In the genomic region with DNA sequence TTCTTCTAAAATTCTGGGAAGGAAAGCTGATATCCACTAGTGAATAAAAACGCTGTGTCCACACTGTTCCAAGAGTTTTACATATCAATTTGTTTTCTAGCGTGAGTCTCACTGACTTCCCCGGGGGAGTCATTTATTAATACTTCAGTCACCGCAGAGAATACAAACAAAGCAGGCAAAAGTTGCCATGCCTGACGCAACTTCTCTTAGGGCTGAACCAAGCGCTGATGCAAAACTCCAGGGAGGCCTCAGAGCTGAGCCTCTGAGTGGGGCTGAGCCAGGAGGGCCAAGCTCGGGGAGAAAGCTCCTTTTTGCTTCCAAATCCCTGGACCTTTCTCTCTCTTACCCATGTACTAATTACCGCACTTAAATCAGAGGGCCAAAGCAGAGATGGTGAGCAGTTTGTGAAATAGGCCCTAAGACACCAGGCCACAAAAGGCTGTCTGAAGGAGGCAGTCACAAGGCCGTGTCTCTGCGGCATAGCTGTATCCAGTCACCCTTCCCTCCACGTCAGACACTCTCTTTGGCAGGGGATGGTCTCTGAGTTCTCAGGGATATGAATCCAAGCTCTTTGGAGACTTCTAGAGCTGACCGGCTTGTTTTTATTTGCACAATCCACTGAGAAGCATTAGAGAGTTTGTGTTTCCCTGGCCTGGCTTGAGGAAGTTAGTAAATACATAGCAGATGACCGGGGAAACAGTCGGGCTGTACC, we compare ENCODE assay signal across 11 mouse cellular contexts.
DNase-seq lines count a peak whose midpoint lies in the region; ATAC-seq and TF ChIP-seq lines count a peak whose summit lies in the region.
"Had no signal": no experiment of that assay in that cellular context is flagged by ENCODE, and none has a peak within 500 bp of the region (broad histone marks: within the 10 kb centered on the region; RNA-seq: fewer than 3 reads in every experiment).

No protein-coding gene starts in this region.

- peak overlapping the region; percentile 3; the same call in 1 of the 2 replicates for H3K27ac ChIP-seq in bone marrow, adult 2 months (ENCODE audit: control insufficient read depth, insufficient read depth, low read depth, low read length, poor library complexity)
- no peak overlapping the region for H3K27ac ChIP-seq in intestine, embryonic 16.5 days (ENCODE audit: low read length)
- H3K27ac ChIP-seq: embryonic facial prominence, embryonic 12.5 days; heart, embryonic 15.5 days; liver, embryonic 14.5 days had no signal

- no peak for TF ChIP-seq POLR2A in bone marrow, adult 2 months (IDR thresholded peaks at IDR 0.05; ENCODE audit: borderline replicate concordance, control insufficient read depth, low read depth, low read length)

- ATAC-seq in megakaryocyte, adult 5-6 weeks (ENCODE audit: poor library complexity, severe bottlenecking): peak; percentile 54
- ATAC-seq in intestine, embryonic 16.5 days: no peak

- H3K9ac ChIP-seq in intestine, embryonic 16.5 days (ENCODE audit: low read depth, low read length): no peak overlapping the region
- H3K9ac ChIP-seq: embryonic facial prominence, embryonic 12.5 days; heart, embryonic 15.5 days; liver, embryonic 14.5 days had no signal

- H3K27me3 ChIP-seq in intestine, embryonic 16.5 days (replicated peaks; ENCODE audit: control insufficient read depth, insufficient read depth, low read length): no peaks in the 10 kb centered on the region
- H3K27me3 ChIP-seq: embryonic facial prominence, embryonic 12.5 days; heart, embryonic 15.5 days had no signal

- no peaks in the 10 kb centered on the region for H3K36me3 ChIP-seq in intestine, embryonic 16.5 days (ENCODE audit: control insufficient read depth, insufficient read depth, low read length)
- H3K36me3 ChIP-seq: embryonic facial prominence, embryonic 12.5 days; heart, embryonic 15.5 days had no signal

- WGBS in bone marrow, adult 2 months: 61% methylated on average over 14 of the region's 14 CpGs
- WGBS in intestine, embryonic 16.5 days: 70% methylated on average over 14 of the region's 14 CpGs

- H3K4me2 ChIP-seq in intestine, embryonic 16.5 days (ENCODE audit: low read depth, low read length): no peak overlapping the region
- H3K4me2 ChIP-seq: embryonic facial prominence, embryonic 12.5 days; heart, embryonic 15.5 days had no signal

- H3K9me3 ChIP-seq in intestine, embryonic 16.5 days (ENCODE audit: control insufficient read depth, low read length): no peaks in the 10 kb centered on the region
- H3K9me3 ChIP-seq: embryonic facial prominence, embryonic 12.5 days; heart, embryonic 15.5 days had no signal

- H3K4me3 ChIP-seq in bone marrow, adult 2 months (replicated peaks; ENCODE audit: control insufficient read depth, low read depth, low read length): no peak overlapping the region
- H3K4me3 ChIP-seq in intestine, embryonic 16.5 days (ENCODE audit: low read length): no peak overlapping the region
- H3K4me3 ChIP-seq: embryonic facial prominence, embryonic 12.5 days; heart, embryonic 15.5 days; myocyte had no signal

- peak; percentile 47 to 56 for DNase-seq in lung, adult 18-20 months
- DNase-seq in lung, postnatal 4 days: no peak
- DNase-seq in gastrocnemius, postnatal 14 days: peak; percentile 59
- no peak for DNase-seq in spleen, postnatal 4 days (ENCODE audit: low spot score in 2 of 2)

- no peak for TF ChIP-seq CTCF in bone marrow, adult 2 months (IDR thresholded peaks at IDR 0.05; ENCODE audit: control insufficient read depth, insufficient read depth, low read length)

- intact Hi-C loops in gastrocnemius, postnatal 14 days (cut with DNase I; ENCODE audit: low total_unique reads): no loop called here

- H3K4me1 ChIP-seq in bone marrow, adult 2 months (ENCODE audit: control insufficient read depth, insufficient read depth, low read length): no peaks in the 10 kb centered on the region; the same call in 1 of the 2 replicates
- H3K4me1 ChIP-seq in intestine, embryonic 16.5 days (ENCODE audit: control insufficient read depth, insufficient read depth, low read length): no peaks in the 10 kb centered on the region

Comparison
In these comparisons a context has a peak if more than half of its experiments do, and no peak if none do; other contexts are left out.
1. DNase-seq: peak in lung, adult 18-20 months (2 of 2) and gastrocnemius, postnatal 14 days (single experiment); none in lung, postnatal 4 days (0 of 2) and spleen, postnatal 4 days (0 of 2).